Mouse (Mus musculus) C2C12 (cell line): ENCODE results near the gene Morf4l1. TPM values are rescaled to one million over a fixed set of nuclear protein-coding genes. Genes with fewer than 3 reads are reported as not detected.

Experiments
- H3K27me3 ChIP-seq: one replicate; pipeline ENCODE4 v1.6.1; 2011; ENCODE audit not compliant: control insufficient read depth, insufficient read depth, insufficient read length
- H3K36me3 ChIP-seq: one replicate; pipeline ENCODE4 v1.6.1; 2011; ENCODE audit not compliant: control insufficient read depth, insufficient read depth
- H3K4me3 ChIP-seq: one replicate; pipeline ENCODE4 v1.5.1; 2011; ENCODE audit warnings: mild to moderate bottlenecking, control low read depth; ENCODE audit not compliant: poor library complexity, insufficient read depth, severe bottlenecking
- H3K79me2 ChIP-seq: one replicate; pipeline ENCODE4 v1.6.1; 2011; ENCODE audit not compliant: control insufficient read depth, insufficient read depth
- H3K79me3 ChIP-seq: one replicate; pipeline ENCODE4 v1.6.1; 2011; ENCODE audit warnings: low read depth, control low read depth
- H3ac ChIP-seq: one replicate; pipeline ENCODE3; 2011; ENCODE audit warnings: low read depth; ENCODE audit not compliant: control insufficient read depth, insufficient read length
- CEBPB ChIP-seq: IDR thresholded peaks from one replicate; pipeline ENCODE4 v1.6.1; 2011; ENCODE audit warnings: low read depth, mild to moderate bottlenecking, control low read depth, moderate library complexity
- CTCF ChIP-seq: IDR thresholded peaks from one replicate; pipeline ENCODE4 v1.5.1; 2011; ENCODE audit not compliant: control insufficient read depth, insufficient read depth, insufficient read length
- FOSL1 ChIP-seq: IDR thresholded peaks from one replicate; pipeline ENCODE4 v1.8.0; 2011; ENCODE audit warnings: mild to moderate bottlenecking, low read length; ENCODE audit not compliant: poor library complexity, insufficient read depth, severe bottlenecking
- MAX ChIP-seq: IDR thresholded peaks from one replicate; pipeline ENCODE4 v1.6.1; 2011; ENCODE audit warnings: mild to moderate bottlenecking, control low read depth
- MYOD1 ChIP-seq: IDR thresholded peaks from one replicate; pipeline ENCODE4 v1.6.1; 2011; ENCODE audit warnings: low read depth; ENCODE audit not compliant: control insufficient read depth, insufficient read length
- MYOG ChIP-seq: IDR thresholded peaks from one replicate; pipeline ENCODE4 v1.6.1; 2011; ENCODE audit not compliant: control insufficient read depth, insufficient read length; ENCODE audit errors: extremely low read depth
- USF1 ChIP-seq: IDR thresholded peaks from one replicate; pipeline ENCODE4 v1.6.1; 2011; ENCODE audit warnings: low read depth, mild to moderate bottlenecking, control low read depth, moderate library complexity
- polyA plus RNA-seq: library from polyadenylated mRNA; unstranded; fragments of >200 nt; fragmentation: generic; extraction: Trizol; gene quantifications from one replicate; pipeline ENCODE4 v1.2.1, GENCODE M21; 2012; ENCODE audit warnings: missing spikeins

Gene Morf4l1
- polyA plus RNA-seq, 1 experiment = 151 TPM

GRCm38 (mm10) chr9:90145788-90146187 lies 31.2 kb upstream of the Morf4l1 start:
- TF ChIP-seq USF1 (no peak), MAX (no peak), MYOG (no peak), CTCF (no peak), MYOD1 (no peak), CEBPB (no peak), FOSL1 (no peak)
- no peaks in the 10 kb centered on the region for H3K27me3 ChIP-seq

GRCm38 (mm10) chr9:90136678-90136965 lies 22.0 kb upstream of the Morf4l1 start:
- Histone ChIP-seq H3ac (no peak overlapping the region), H3K36me3 (no peaks in the 10 kb centered on the region)
- TF ChIP-seq CTCF (no peak), MYOD1 (no peak), USF1 (no peak), CEBPB (no peak), MYOG (no peak), MAX (no peak), FOSL1 (no peak)

More at GRCm38 (mm10) chr9:90145788-90146187, 31.2 kb upstream of the Morf4l1 start:
- no peak overlapping the region for H3ac ChIP-seq
- no peak overlapping the region for H3K4me3 ChIP-seq
- no peaks in the 10 kb centered on the region for H3K36me3 ChIP-seq
- no peaks in the 10 kb centered on the region for H3K79me2 ChIP-seq
- no peaks in the 10 kb centered on the region for H3K79me3 ChIP-seq

GRCm38 (mm10) chr9:90135963-90136677 lies 21.5 kb upstream of the Morf4l1 start:
- no peaks in the 10 kb centered on the region for H3K36me3 ChIP-seq
- no peak overlapping the region for H3ac ChIP-seq
- no peak for TF ChIP-seq USF1
- no peak for TF ChIP-seq MAX
- no peak for TF ChIP-seq CTCF
- no peak for TF ChIP-seq MYOD1
- no peak for TF ChIP-seq CEBPB
- no peak for TF ChIP-seq MYOG
- TF ChIP-seq FOSL1 = no peak
- H3K79me2 ChIP-seq = no peaks in the 10 kb centered on the region
- no peaks in the 10 kb centered on the region for H3K27me3 ChIP-seq
- no peak overlapping the region for H3K4me3 ChIP-seq
- no peaks in the 10 kb centered on the region for H3K79me3 ChIP-seq

More at GRCm38 (mm10) chr9:90136678-90136965, 22.0 kb upstream of the Morf4l1 start:
- Histone ChIP-seq H3K27me3 (no peaks in the 10 kb centered on the region), H3K79me3 (no peaks in the 10 kb centered on the region), H3K79me2 (no peaks in the 10 kb centered on the region), H3K4me3 (no peak overlapping the region)

- no peaks in the 10 kb centered on the region for H3K79me3 ChIP-seq
- TF ChIP-seq CEBPB (no peak), MYOD1 (no peak), CTCF (no peak), USF1 (no peak), MAX (no peak), FOSL1 (no peak), MYOG (no peak)
Measured at GRCm38 (mm10) chr9:90135466-90135865, 20.9 kb upstream of the Morf4l1 start.

GRCm38 (mm10) chr9:90133562-90134355 lies 19.2 kb upstream of the Morf4l1 start:
- Histone ChIP-seq H3K4me3 (no peak overlapping the region), H3K36me3 (no peaks in the 10 kb centered on the region), H3ac (no peak overlapping the region), H3K27me3 (no peaks in the 10 kb centered on the region), H3K79me2 (no peaks in the 10 kb centered on the region), H3K79me3 (no peaks in the 10 kb centered on the region)
- TF ChIP-seq MAX = no peak
- no peak for TF ChIP-seq CEBPB
- no peak for TF ChIP-seq CTCF
- TF ChIP-seq USF1 = no peak
- no peak for TF ChIP-seq MYOD1
- TF ChIP-seq FOSL1 = no peak
- no peak for TF ChIP-seq MYOG

More at GRCm38 (mm10) chr9:90135466-90135865, 20.9 kb upstream of the Morf4l1 start:
- H3K79me2 ChIP-seq = no peaks in the 10 kb centered on the region
- H3ac ChIP-seq = no peak overlapping the region
- H3K36me3 ChIP-seq = no peaks in the 10 kb centered on the region
- H3K27me3 ChIP-seq = no peaks in the 10 kb centered on the region
- no peak overlapping the region for H3K4me3 ChIP-seq
